Mouse (Mus musculus): Measurements from ENCODE around the gene Iqcn. TPM values are rescaled to one million over a fixed set of nuclear protein-coding genes. Genes with fewer than 3 reads are reported as not detected.

Iqcn gene
- polyA plus RNA-seq, 1 experiment from 2014 or later: 0.02 TPM

GRCm38 (mm10) chr8:70665599-70665998, 37.7 kb upstream of the Iqcn start:
- Histone ChIP-seq H3K9ac (no peak overlapping the region), H3K36me3 (no peaks in the 10 kb centered on the region), H3K27me3 (no peaks in the 10 kb centered on the region), H3K27ac (no peak overlapping the region), H3K9me3 (no peaks in the 10 kb centered on the region), H3K4me2 (no peak overlapping the region), H3K4me3 (no peak overlapping the region), H3K4me1 (0 out of 2 replicates have a peak, but pooled peaks cover 7% of the 10 kb centered on the region)
- WGBS: 70% methylated on average over 2 of the region's 2 CpGs
- no peak for ATAC-seq (ENCODE audit: borderline replicate concordance, extremely low read depth, low FRiP score, low TSS enrichment)

- Histone ChIP-seq H3K27me3 (no peaks in the 10 kb centered on the region), H3K4me2 (no peak overlapping the region), H3K9ac (no peak overlapping the region), H3K36me3 (no peaks in the 10 kb centered on the region), H3K4me1 (0 out of 2 replicates have a peak, but pooled peaks cover 7% of the 10 kb centered on the region), H3K27ac (no peak overlapping the region), H3K9me3 (no peaks in the 10 kb centered on the region), H3K4me3 (no peak overlapping the region)
- WGBS: 62% methylated on average over 5 of the region's 5 CpGs
- 0 out of 2 replicates have a peak, but pooled peaks have one; percentile 40 for ATAC-seq (ENCODE audit: borderline replicate concordance, extremely low read depth, low FRiP score, low TSS enrichment)
These were observed 36.2 kb upstream of the Iqcn start for GRCm38 (mm10) chr8:70667071-70667470.

GRCm38 (mm10) chr8:70671615-70672324, 31.5 kb upstream of the Iqcn start:
- Histone ChIP-seq H3K27ac (0 out of 2 replicates have a peak overlapping the region, but pooled peaks have one; percentile 76), H3K27me3 (no peaks in the 10 kb centered on the region), H3K9ac (no peak overlapping the region), H3K9me3 (no peaks in the 10 kb centered on the region), H3K36me3 (peaks cover 3% of the 10 kb centered on the region; the same call in 1 of the 2 replicates), H3K4me1 (peaks cover 26% of the 10 kb centered on the region), H3K4me3 (no peak overlapping the region), H3K4me2 (no peak overlapping the region)
- no peak for ATAC-seq (ENCODE audit: borderline replicate concordance, extremely low read depth, low FRiP score, low TSS enrichment)
- WGBS: 70% methylated on average over 10 of the region's 10 CpGs

- H3K4me2 ChIP-seq: peak overlapping the region; percentile 59
- no peaks in the 10 kb centered on the region for H3K9me3 ChIP-seq
- H3K27ac ChIP-seq: peak overlapping the region; percentile 76
- peaks cover 6% of the 10 kb centered on the region; the same call in 1 of the 2 replicates for H3K36me3 ChIP-seq
- peak overlapping the region; percentile 47 for H3K9ac ChIP-seq
- 34% methylated on average over 19 of the region's 19 CpGs for WGBS
- H3K27me3 ChIP-seq: no peaks in the 10 kb centered on the region
- ATAC-seq (ENCODE audit: borderline replicate concordance, extremely low read depth, low FRiP score, low TSS enrichment): no peak; the same call in 1 of the 2 replicates
- H3K4me3 ChIP-seq: peak overlapping the region; percentile 66
- peaks cover 26% of the 10 kb centered on the region for H3K4me1 ChIP-seq
These were observed 30.8 kb upstream of the Iqcn start for GRCm38 (mm10) chr8:70672325-70673078.

- H3K4me3 ChIP-seq: peak within 1 kb of the TSS; percentile 66
- WGBS: under 1% methylated on average over 60 of the region's 60 CpGs
- H3K9me3 ChIP-seq: no peaks in the 10 kb centered on the region
- no peaks in the 10 kb centered on the region for H3K27me3 ChIP-seq
- peaks cover 13% of the 10 kb centered on the region for H3K36me3 ChIP-seq
- H3K27ac ChIP-seq: peak within 1 kb of the TSS; percentile 96
- H3K4me2 ChIP-seq: peak within 1 kb of the TSS; percentile 78
- ATAC-seq (ENCODE audit: borderline replicate concordance, extremely low read depth, low FRiP score, low TSS enrichment): peak; percentile 97
- peaks cover 26% of the 10 kb centered on the region for H3K4me1 ChIP-seq
- peak within 1 kb of the TSS; percentile 66 for H3K9ac ChIP-seq
These were observed 30.0 kb upstream of the Iqcn start, which contains the start of gene Lsm4 for GRCm38 (mm10) chr8:70673079-70673856. Gene Lsm4 (plus strand): TSS chr8:70673248.

- Histone ChIP-seq H3K9me3 (no peaks in the 10 kb centered on the region), H3K4me3 (peak overlapping the region; percentile 66), H3K27me3 (no peaks in the 10 kb centered on the region), H3K36me3 (peaks cover 21% of the 10 kb centered on the region), H3K4me2 (peak overlapping the region; percentile 78), H3K9ac (peak overlapping the region; percentile 66), H3K4me1 (peaks cover 26% of the 10 kb centered on the region), H3K27ac (peak overlapping the region; percentile 96)
- no peak for ATAC-seq (ENCODE audit: borderline replicate concordance, extremely low read depth, low FRiP score, low TSS enrichment)
- 70% methylated on average over 3 of the region's 3 CpGs for WGBS
These were observed 29.1 kb upstream of the Iqcn start for GRCm38 (mm10) chr8:70674109-70674508.

GRCm38 (mm10) chr8:70674716-70675115, 28.5 kb upstream of the Iqcn start:
- no peak overlapping the region for H3K9ac ChIP-seq
- WGBS: 78% methylated on average over 4 of the region's 4 CpGs

GRCm38 (mm10) chr8:70675336-70675735, 27.9 kb upstream of the Iqcn start:
- Histone ChIP-seq H3K27me3 (no peaks in the 10 kb centered on the region), H3K36me3 (peaks cover 21% of the 10 kb centered on the region), H3K4me3 (no peak overlapping the region), H3K9me3 (no peaks in the 10 kb centered on the region), H3K9ac (no peak overlapping the region), H3K4me1 (peaks cover 26% of the 10 kb centered on the region), H3K27ac (no peak overlapping the region), H3K4me2 (no peak overlapping the region)
- WGBS: 80% methylated on average over 1 of the region's 1 CpGs
- no peak for ATAC-seq (ENCODE audit: borderline replicate concordance, extremely low read depth, low FRiP score, low TSS enrichment)

More at GRCm38 (mm10) chr8:70674716-70675115, 28.5 kb upstream of the Iqcn start:
- H3K27me3 ChIP-seq: no peaks in the 10 kb centered on the region
- ATAC-seq (ENCODE audit: borderline replicate concordance, extremely low read depth, low FRiP score, low TSS enrichment): no peak
- no peak overlapping the region for H3K4me3 ChIP-seq
- peaks cover 26% of the 10 kb centered on the region for H3K4me1 ChIP-seq
- no peaks in the 10 kb centered on the region for H3K9me3 ChIP-seq
- H3K4me2 ChIP-seq: no peak overlapping the region
- H3K27ac ChIP-seq: peak overlapping the region; percentile 96
- H3K36me3 ChIP-seq: peaks cover 21% of the 10 kb centered on the region

GRCm38 (mm10) chr8:70677451-70678080, 25.7 kb upstream of the Iqcn start:
- ATAC-seq (ENCODE audit: borderline replicate concordance, extremely low read depth, low FRiP score, low TSS enrichment): no peak
- WGBS: 92% methylated on average over 15 of the region's 15 CpGs
- Histone ChIP-seq H3K9me3 (no peaks in the 10 kb centered on the region), H3K27me3 (no peaks in the 10 kb centered on the region), H3K4me1 (peaks cover 30% of the 10 kb centered on the region), H3K4me3 (no peak overlapping the region), H3K9ac (no peak overlapping the region), H3K27ac (no peak overlapping the region), H3K4me2 (no peak overlapping the region), H3K36me3 (peaks cover 21% of the 10 kb centered on the region)

- Histone ChIP-seq H3K4me1 (peaks cover 28% of the 10 kb centered on the region), H3K4me2 (no peak overlapping the region), H3K4me3 (no peak overlapping the region), H3K27me3 (no peaks in the 10 kb centered on the region), H3K36me3 (peaks cover 21% of the 10 kb centered on the region), H3K27ac (no peak overlapping the region), H3K9ac (no peak overlapping the region), H3K9me3 (no peaks in the 10 kb centered on the region)
- ATAC-seq (ENCODE audit: borderline replicate concordance, extremely low read depth, low FRiP score, low TSS enrichment): no peak
These were observed 24.6 kb upstream of the Iqcn start for GRCm38 (mm10) chr8:70678679-70679078.

GRCm38 (mm10) chr8:70679404-70679803, 23.9 kb upstream of the Iqcn start:
- Histone ChIP-seq H3K9me3 (no peaks in the 10 kb centered on the region), H3K4me1 (peaks cover 21% of the 10 kb centered on the region), H3K36me3 (peaks cover 21% of the 10 kb centered on the region), H3K4me2 (no peak overlapping the region), H3K9ac (no peak overlapping the region), H3K4me3 (no peak overlapping the region), H3K27me3 (no peaks in the 10 kb centered on the region), H3K27ac (no peak overlapping the region)
- no peak for ATAC-seq (ENCODE audit: borderline replicate concordance, extremely low read depth, low FRiP score, low TSS enrichment)
- WGBS: 87% methylated on average over 4 of the region's 4 CpGs

All from lung, embryonic 15.5 days (tissue).